Mouse (Mus musculus): ENCODE data around the gene Nme9. TPM values are rescaled to one million over a fixed set of nuclear protein-coding genes. Genes with fewer than 3 reads are reported as not detected.

Nme9 gene
- polyA plus RNA-seq, 1 experiment from 2014 or later = 0.30 TPM

- Histone ChIP-seq H3K36me3 (no peaks in the 10 kb centered on the region), H3K9ac (no peak overlapping the region), H3K4me1 (0 out of 2 replicates have a peak, but pooled peaks cover 3% of the 10 kb centered on the region), H3K27ac (no peak overlapping the region), H3K4me2 (no peak overlapping the region), H3K4me3 (replicated peaks) (no peak overlapping the region), H3K27me3 (no peaks in the 10 kb centered on the region), H3K9me3 (replicated peaks) (no peaks in the 10 kb centered on the region)
- 79% methylated on average over 6 of the region's 6 CpGs for WGBS
- no peak for ATAC-seq (replicated peaks; ENCODE audit: low FRiP score)
These were observed 13.6 kb downstream of the Nme9 start for GRCm38 (mm10) chr9:99464876-99465275.

GRCm38 (mm10) chr9:99468572-99468971, 17.3 kb downstream of the Nme9 start:
- no peak for ATAC-seq (replicated peaks; ENCODE audit: low FRiP score)
- Histone ChIP-seq H3K4me2 (no peak overlapping the region), H3K4me1 (0 out of 2 replicates have a peak, but pooled peaks cover 10% of the 10 kb centered on the region), H3K27me3 (no peaks in the 10 kb centered on the region), H3K9me3 (replicated peaks) (no peaks in the 10 kb centered on the region), H3K27ac (no peak overlapping the region), H3K4me3 (replicated peaks) (no peak overlapping the region), H3K36me3 (no peaks in the 10 kb centered on the region), H3K9ac (no peak overlapping the region)
- 76% methylated on average over 9 of the region's 9 CpGs for WGBS

GRCm38 (mm10) chr9:99469681-99470273, 18.5 kb downstream of the Nme9 start:
- H3K4me2 ChIP-seq = no peak overlapping the region
- H3K9ac ChIP-seq = no peak overlapping the region
- no peak overlapping the region for H3K4me3 ChIP-seq (replicated peaks)
- WGBS = 63% methylated on average over 8 of the region's 8 CpGs
- H3K4me1 ChIP-seq = 0 out of 2 replicates have a peak, but pooled peaks cover 10% of the 10 kb centered on the region
- no peak overlapping the region for H3K27ac ChIP-seq
- no peaks in the 10 kb centered on the region for H3K27me3 ChIP-seq
- H3K36me3 ChIP-seq = peaks cover under 1% of the 10 kb centered on the region; the same call in 1 of the 2 replicates
- ATAC-seq (replicated peaks; ENCODE audit: low FRiP score) = 0 out of 2 replicates have a peak, but pooled peaks have one; percentile 33
- H3K9me3 ChIP-seq (replicated peaks) = no peaks in the 10 kb centered on the region

- Histone ChIP-seq H3K36me3 (peaks cover 8% of the 10 kb centered on the region), H3K4me2 (no peak overlapping the region)
These were observed 19.2 kb downstream of the Nme9 start for GRCm38 (mm10) chr9:99470347-99471092.

GRCm38 (mm10) chr9:99471334-99471733, 20.1 kb downstream of the Nme9 start:
- Histone ChIP-seq H3K9ac (no peak overlapping the region), H3K9me3 (replicated peaks) (no peaks in the 10 kb centered on the region), H3K4me1 (0 out of 2 replicates have a peak, but pooled peaks cover 10% of the 10 kb centered on the region), H3K4me2 (no peak overlapping the region), H3K27me3 (no peaks in the 10 kb centered on the region), H3K36me3 (peaks cover 9% of the 10 kb centered on the region), H3K4me3 (replicated peaks) (no peak overlapping the region), H3K27ac (no peak overlapping the region)
- 51% methylated on average over 7 of the region's 7 CpGs for WGBS
- no peak for ATAC-seq (replicated peaks; ENCODE audit: low FRiP score)

More at GRCm38 (mm10) chr9:99470347-99471092, 19.2 kb downstream of the Nme9 start:
- Histone ChIP-seq H3K9ac (no peak overlapping the region), H3K27me3 (no peaks in the 10 kb centered on the region), H3K4me1 (0 out of 2 replicates have a peak, but pooled peaks cover 10% of the 10 kb centered on the region), H3K4me3 (replicated peaks) (no peak overlapping the region), H3K27ac (no peak overlapping the region), H3K9me3 (replicated peaks) (no peaks in the 10 kb centered on the region)
- 51% methylated on average over 16 of the region's 16 CpGs for WGBS
- no peak; the same call in 1 of the 2 replicates for ATAC-seq (replicated peaks; ENCODE audit: low FRiP score)

- Histone ChIP-seq H3K4me2 (no peak overlapping the region), H3K27ac (no peak overlapping the region), H3K27me3 (no peaks in the 10 kb centered on the region), H3K9ac (no peak overlapping the region), H3K4me3 (replicated peaks) (no peak overlapping the region), H3K36me3 (peaks cover 51% of the 10 kb centered on the region), H3K4me1 (no peaks in the 10 kb centered on the region), H3K9me3 (replicated peaks) (no peaks in the 10 kb centered on the region)
- WGBS = 66% methylated on average over 9 of the region's 9 CpGs
- no peak for ATAC-seq (replicated peaks; ENCODE audit: low FRiP score)
These were observed 28.0 kb downstream of the Nme9 start for GRCm38 (mm10) chr9:99479181-99479711.

- H3K4me1 ChIP-seq = no peaks in the 10 kb centered on the region
- H3K27me3 ChIP-seq = no peaks in the 10 kb centered on the region
- H3K36me3 ChIP-seq = peaks cover 51% of the 10 kb centered on the region
- H3K4me3 ChIP-seq (replicated peaks) = no peak overlapping the region
- no peak overlapping the region for H3K4me2 ChIP-seq
- no peak overlapping the region for H3K9ac ChIP-seq
- WGBS = 88% methylated on average over 4 of the region's 4 CpGs
- no peaks in the 10 kb centered on the region for H3K9me3 ChIP-seq (replicated peaks)
- H3K27ac ChIP-seq = no peak overlapping the region
- no peak for ATAC-seq (replicated peaks; ENCODE audit: low FRiP score)
These were observed 29.5 kb downstream of the Nme9 start for GRCm38 (mm10) chr9:99480764-99481163.

GRCm38 (mm10) chr9:99483191-99483590, 31.9 kb downstream of the Nme9 start:
- H3K4me3 ChIP-seq (replicated peaks) = no peak overlapping the region
- no peak overlapping the region for H3K9ac ChIP-seq
- no peaks in the 10 kb centered on the region for H3K4me1 ChIP-seq
- H3K9me3 ChIP-seq (replicated peaks) = no peaks in the 10 kb centered on the region
- no peak overlapping the region for H3K4me2 ChIP-seq
- no peak overlapping the region for H3K27ac ChIP-seq
- ATAC-seq (replicated peaks; ENCODE audit: low FRiP score) = no peak
- peaks cover 75% of the 10 kb centered on the region for H3K36me3 ChIP-seq
- no peaks in the 10 kb centered on the region for H3K27me3 ChIP-seq
- WGBS = 89% methylated on average over 4 of the region's 4 CpGs

GRCm38 (mm10) chr9:99484632-99485031, 33.4 kb downstream of the Nme9 start:
- no peaks in the 10 kb centered on the region for H3K9me3 ChIP-seq (replicated peaks)
- peaks cover 80% of the 10 kb centered on the region for H3K36me3 ChIP-seq
- no peak overlapping the region for H3K4me3 ChIP-seq (replicated peaks)
- no peak overlapping the region for H3K4me2 ChIP-seq
- no peak overlapping the region for H3K9ac ChIP-seq
- H3K27me3 ChIP-seq = no peaks in the 10 kb centered on the region
- H3K4me1 ChIP-seq = no peaks in the 10 kb centered on the region
- no peak for ATAC-seq (replicated peaks; ENCODE audit: low FRiP score)
- no peak overlapping the region for H3K27ac ChIP-seq

GRCm38 (mm10) chr9:99485144-99485543, 33.9 kb downstream of the Nme9 start:
- Histone ChIP-seq H3K4me1 (no peaks in the 10 kb centered on the region), H3K27me3 (no peaks in the 10 kb centered on the region), H3K4me2 (no peak overlapping the region), H3K9me3 (replicated peaks) (no peaks in the 10 kb centered on the region), H3K4me3 (replicated peaks) (no peak overlapping the region), H3K9ac (no peak overlapping the region), H3K36me3 (peaks cover 80% of the 10 kb centered on the region), H3K27ac (no peak overlapping the region)
- no peak for ATAC-seq (replicated peaks; ENCODE audit: low FRiP score)
- 90% methylated on average over 4 of the region's 4 CpGs for WGBS

- 85% methylated on average over 8 of the region's 8 CpGs for WGBS
- Histone ChIP-seq H3K9me3 (replicated peaks) (no peaks in the 10 kb centered on the region), H3K4me1 (no peaks in the 10 kb centered on the region), H3K4me2 (no peak overlapping the region), H3K9ac (no peak overlapping the region), H3K27me3 (no peaks in the 10 kb centered on the region), H3K36me3 (peaks cover 69% of the 10 kb centered on the region), H3K4me3 (replicated peaks) (no peak overlapping the region), H3K27ac (no peak overlapping the region)
- no peak for ATAC-seq (replicated peaks; ENCODE audit: low FRiP score)
These were observed 35.9 kb downstream of the Nme9 start for GRCm38 (mm10) chr9:99487126-99487695.

- Histone ChIP-seq H3K36me3 (peaks cover 64% of the 10 kb centered on the region), H3K4me1 (no peaks in the 10 kb centered on the region), H3K27ac (no peak overlapping the region), H3K9me3 (replicated peaks) (no peaks in the 10 kb centered on the region), H3K27me3 (no peaks in the 10 kb centered on the region), H3K9ac (no peak overlapping the region), H3K4me3 (replicated peaks) (no peak overlapping the region), H3K4me2 (no peak overlapping the region)
- WGBS = 87% methylated on average over 3 of the region's 3 CpGs
- no peak for ATAC-seq (replicated peaks; ENCODE audit: low FRiP score)
These were observed 36.6 kb downstream of the Nme9 start for GRCm38 (mm10) chr9:99487841-99488240.

Measured in kidney, embryonic 15.5 days (tissue).